Mouse (Mus musculus): ENCODE measurements at regions not wholly inside any gene's neighbourhood (a gene's known extent, or its start where the extent isn't known, plus 50 kb on each side); places are given as distances from the start of the nearest gene placed in this dataset.

DNA sequence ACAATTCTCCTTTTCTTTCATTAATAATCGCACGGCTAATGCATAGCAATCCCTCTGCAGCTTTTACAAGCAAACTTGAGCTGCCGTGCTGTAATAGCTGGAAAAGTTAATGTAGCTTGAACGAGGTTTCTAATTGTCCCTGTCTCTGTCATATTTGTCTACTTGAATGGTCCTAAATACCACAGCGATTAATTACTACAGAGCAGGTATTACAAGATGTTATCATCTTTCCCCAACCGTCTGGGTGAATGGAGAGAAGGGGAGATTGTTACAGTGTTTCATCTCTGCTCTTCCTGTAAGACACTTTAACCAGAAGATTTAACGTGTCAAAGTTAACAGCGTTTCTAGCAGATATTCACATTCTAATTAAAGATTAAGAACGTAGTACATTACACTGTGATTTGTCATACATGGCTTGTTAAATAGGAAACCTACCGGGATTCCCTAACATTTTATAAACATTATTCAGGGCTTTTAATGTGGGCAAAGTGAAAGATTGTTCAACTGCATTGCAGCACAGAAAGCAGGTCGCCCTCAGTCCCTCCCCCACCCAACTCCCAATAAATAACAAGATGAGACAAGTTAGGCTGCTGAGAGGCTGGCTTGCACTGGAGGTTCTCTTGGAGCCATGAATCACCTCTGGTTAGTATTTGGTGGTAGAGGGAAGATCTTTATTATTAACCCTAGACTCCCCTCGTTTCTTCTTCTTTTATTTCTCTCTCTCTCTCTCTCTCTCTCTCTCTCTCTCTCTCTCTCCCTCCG lies 436.2 kb upstream of the Pou3f3 start:
- Histone ChIP-seq H3K36me3 (ENCODE audit: control insufficient read depth, insufficient read depth, low read length) (no peaks in the 10 kb centered on the region), H3K4me1 (ENCODE audit: control insufficient read depth, insufficient read depth, low read length) (no peaks in the 10 kb centered on the region), H3K4me3 (no peak overlapping the region), H3K27ac (no peak overlapping the region), H3K27me3 (ENCODE audit: control insufficient read depth, insufficient read depth, low read length) (no peaks in the 10 kb centered on the region), H3K79me2 (replicated peaks; ENCODE audit: control insufficient read depth, insufficient read depth, low read length) (no peaks in the 10 kb centered on the region), H3K9ac (ENCODE audit: low read depth, low read length) (no peak overlapping the region)
- TF ChIP-seq EP300 (IDR thresholded peaks at IDR 0.05; ENCODE audit: insufficient read depth, low read depth, low read length) (no peak), CTCF (IDR thresholded peaks at IDR 0.05) (no peak), POLR2A (IDR thresholded peaks at IDR 0.05; ENCODE audit: insufficient read depth, low read depth, low read length) (no peak)
- intact Hi-C loops (cut with DNase I): no loop called here
- 66% methylated on average over 13 of the region's 13 CpGs for WGBS
- no peak for DNase-seq

DNA sequence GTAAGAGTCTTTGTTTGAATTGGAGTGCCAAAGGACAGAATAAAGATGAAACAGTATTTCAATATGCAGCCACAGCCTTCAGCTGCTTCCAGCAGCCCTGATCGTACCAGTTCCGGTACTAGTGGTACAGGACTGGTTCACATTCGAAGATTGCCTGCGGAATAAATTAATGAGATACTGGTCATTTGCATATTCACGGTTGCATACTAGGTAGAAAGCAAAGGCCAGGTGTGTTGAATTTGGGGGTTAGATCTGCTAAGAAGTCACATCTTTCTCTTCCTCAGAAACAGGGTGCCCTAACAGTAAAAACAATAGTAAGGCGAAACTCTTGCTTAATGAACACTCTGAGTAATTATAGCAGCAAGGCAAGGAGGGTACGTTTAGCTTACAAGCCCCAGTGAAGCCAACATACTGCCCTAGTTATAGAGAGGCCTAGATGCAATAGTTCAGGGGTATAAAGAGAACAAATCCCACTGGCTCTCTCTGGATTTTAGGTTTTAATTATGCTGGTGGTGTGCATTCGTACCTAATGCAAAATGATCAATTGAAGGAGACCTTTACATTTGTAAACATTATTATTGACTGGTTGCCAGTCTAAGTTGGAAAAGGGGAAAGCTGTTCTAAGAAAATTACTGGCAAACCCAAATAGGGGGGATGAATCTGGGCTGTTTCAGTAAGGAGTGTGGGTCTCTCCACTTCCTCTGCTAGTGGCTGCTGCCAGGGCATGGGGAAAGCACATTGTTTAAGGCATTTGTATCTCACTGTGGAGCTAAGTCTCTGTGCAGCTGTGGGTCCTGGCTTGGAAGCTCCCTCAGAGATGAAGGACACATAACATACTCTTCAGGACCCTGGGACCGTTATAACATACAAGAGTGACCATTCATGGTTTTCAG lies 435.3 kb upstream of the Pou3f3 start:
- 80% methylated on average over 9 of the region's 9 CpGs for WGBS
- Histone ChIP-seq H3K9ac (ENCODE audit: low read depth, low read length) (no peak overlapping the region), H3K36me3 (ENCODE audit: control insufficient read depth, insufficient read depth, low read length) (no peaks in the 10 kb centered on the region), H3K4me3 (no peak overlapping the region), H3K27ac (no peak overlapping the region), H3K27me3 (ENCODE audit: control insufficient read depth, insufficient read depth, low read length) (no peaks in the 10 kb centered on the region), H3K79me2 (replicated peaks; ENCODE audit: control insufficient read depth, insufficient read depth, low read length) (no peaks in the 10 kb centered on the region), H3K4me1 (ENCODE audit: control insufficient read depth, insufficient read depth, low read length) (no peaks in the 10 kb centered on the region)
- intact Hi-C loops (cut with DNase I): no loop called here
- TF ChIP-seq CTCF (IDR thresholded peaks at IDR 0.05): no peak
- no peak for TF ChIP-seq EP300 (IDR thresholded peaks at IDR 0.05; ENCODE audit: insufficient read depth, low read depth, low read length)
- no peak for TF ChIP-seq POLR2A (IDR thresholded peaks at IDR 0.05; ENCODE audit: insufficient read depth, low read depth, low read length)
- no peak for DNase-seq

DNA sequence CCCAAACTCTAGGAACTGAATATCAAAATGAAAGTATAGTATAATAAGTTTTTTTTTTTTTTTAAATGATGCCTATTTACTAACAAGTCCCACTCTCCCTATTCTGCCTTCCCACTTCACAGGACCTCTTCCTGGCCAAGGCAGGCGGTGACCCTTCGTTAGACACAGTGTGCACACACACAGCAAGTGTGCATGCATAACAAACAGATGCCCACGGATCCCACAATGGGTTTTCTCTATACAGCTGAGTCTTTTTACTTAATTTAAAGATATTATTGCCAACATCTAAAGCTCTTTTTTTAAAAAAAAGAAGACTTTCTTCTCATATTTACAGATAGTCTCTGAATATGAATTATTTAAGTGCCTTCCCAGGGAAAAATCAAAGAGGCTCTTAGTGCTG lies 434.5 kb upstream of the Pou3f3 start:
- WGBS: 84% methylated on average over 3 of the region's 3 CpGs
- H3K4me3 ChIP-seq: no peak overlapping the region
- H3K36me3 ChIP-seq (ENCODE audit: control insufficient read depth, insufficient read depth, low read length): no peaks in the 10 kb centered on the region
- H3K27ac ChIP-seq: no peak overlapping the region
- intact Hi-C loops (cut with DNase I): no loop called here
- H3K27me3 ChIP-seq (ENCODE audit: control insufficient read depth, insufficient read depth, low read length): no peaks in the 10 kb centered on the region
- no peaks in the 10 kb centered on the region for H3K79me2 ChIP-seq (replicated peaks; ENCODE audit: control insufficient read depth, insufficient read depth, low read length)
- no peak for DNase-seq
- H3K9ac ChIP-seq (ENCODE audit: low read depth, low read length): no peak overlapping the region
- no peak for TF ChIP-seq POLR2A (IDR thresholded peaks at IDR 0.05; ENCODE audit: insufficient read depth, low read depth, low read length)
- TF ChIP-seq EP300 (IDR thresholded peaks at IDR 0.05; ENCODE audit: insufficient read depth, low read depth, low read length): no peak
- TF ChIP-seq CTCF (IDR thresholded peaks at IDR 0.05): no peak
- no peaks in the 10 kb centered on the region for H3K4me1 ChIP-seq (ENCODE audit: control insufficient read depth, insufficient read depth, low read length)

DNA sequence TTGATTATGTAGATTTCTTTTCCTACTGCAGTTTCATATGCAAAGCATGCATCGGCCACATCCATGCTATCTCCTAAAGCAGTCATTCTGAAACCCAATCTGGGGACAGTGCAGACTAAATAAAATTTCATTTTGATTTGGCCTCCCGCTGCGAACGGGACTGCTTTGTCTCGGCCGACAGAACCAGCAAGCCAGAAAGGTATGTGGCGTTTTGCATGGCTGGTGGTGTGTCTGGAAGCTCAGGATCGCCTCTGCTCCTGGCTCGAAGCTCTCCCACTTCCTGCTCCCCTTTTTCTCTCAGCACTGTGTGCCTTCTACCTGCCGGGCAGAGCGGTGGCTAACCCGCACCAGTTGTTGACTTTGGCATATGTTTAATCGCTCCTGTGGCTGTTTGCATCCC lies 433.8 kb upstream of the Pou3f3 start:
- no peaks in the 10 kb centered on the region for H3K79me2 ChIP-seq (replicated peaks; ENCODE audit: control insufficient read depth, insufficient read depth, low read length)
- no peaks in the 10 kb centered on the region for H3K4me1 ChIP-seq (ENCODE audit: control insufficient read depth, insufficient read depth, low read length)
- 12% methylated on average over 13 of the region's 13 CpGs for WGBS
- no peak overlapping the region for H3K4me3 ChIP-seq
- no peak overlapping the region for H3K9ac ChIP-seq (ENCODE audit: low read depth, low read length)
- no peak for TF ChIP-seq EP300 (IDR thresholded peaks at IDR 0.05; ENCODE audit: insufficient read depth, low read depth, low read length)
- TF ChIP-seq POLR2A (IDR thresholded peaks at IDR 0.05; ENCODE audit: insufficient read depth, low read depth, low read length): no peak
- TF ChIP-seq CTCF (IDR thresholded peaks at IDR 0.05): no peak
- intact Hi-C loops (cut with DNase I): no loop called here
- H3K36me3 ChIP-seq (ENCODE audit: control insufficient read depth, insufficient read depth, low read length): no peaks in the 10 kb centered on the region
- no peaks in the 10 kb centered on the region for H3K27me3 ChIP-seq (ENCODE audit: control insufficient read depth, insufficient read depth, low read length)
- H3K27ac ChIP-seq: no peak overlapping the region
- no peak for DNase-seq

DNA sequence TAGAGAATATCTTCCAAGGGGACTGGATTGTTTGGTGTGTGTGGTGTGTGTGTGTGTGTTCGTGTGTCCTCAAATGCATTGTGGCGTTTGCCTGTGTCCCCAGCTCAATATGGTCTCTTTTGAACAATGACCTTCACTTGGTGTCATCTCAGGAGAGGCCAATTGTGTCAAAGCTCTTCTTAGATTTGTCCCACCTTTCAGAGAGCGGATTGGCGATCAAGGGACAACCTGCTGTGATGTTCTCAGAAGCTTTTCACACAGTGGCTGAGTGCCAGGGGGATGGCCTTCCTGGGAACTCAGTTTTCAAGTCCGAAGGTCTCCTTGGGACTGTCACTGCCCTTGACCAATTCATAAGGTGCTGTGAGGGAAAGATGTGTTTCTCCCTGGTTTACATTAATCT lies 433.0 kb upstream of the Pou3f3 start:
- intact Hi-C loops (cut with DNase I): no loop called here
- no peaks in the 10 kb centered on the region for H3K36me3 ChIP-seq (ENCODE audit: control insufficient read depth, insufficient read depth, low read length)
- no peaks in the 10 kb centered on the region for H3K27me3 ChIP-seq (ENCODE audit: control insufficient read depth, insufficient read depth, low read length)
- H3K79me2 ChIP-seq (replicated peaks; ENCODE audit: control insufficient read depth, insufficient read depth, low read length): no peaks in the 10 kb centered on the region
- DNase-seq: no peak
- TF ChIP-seq POLR2A (IDR thresholded peaks at IDR 0.05; ENCODE audit: insufficient read depth, low read depth, low read length): no peak
- no peak for TF ChIP-seq CTCF (IDR thresholded peaks at IDR 0.05)
- TF ChIP-seq EP300 (IDR thresholded peaks at IDR 0.05; ENCODE audit: insufficient read depth, low read depth, low read length): no peak
- H3K27ac ChIP-seq: no peak overlapping the region
- no peak overlapping the region for H3K4me3 ChIP-seq
- WGBS: 72% methylated on average over 5 of the region's 5 CpGs
- no peaks in the 10 kb centered on the region for H3K4me1 ChIP-seq (ENCODE audit: control insufficient read depth, insufficient read depth, low read length)
- no peak overlapping the region for H3K9ac ChIP-seq (ENCODE audit: low read depth, low read length)

DNA sequence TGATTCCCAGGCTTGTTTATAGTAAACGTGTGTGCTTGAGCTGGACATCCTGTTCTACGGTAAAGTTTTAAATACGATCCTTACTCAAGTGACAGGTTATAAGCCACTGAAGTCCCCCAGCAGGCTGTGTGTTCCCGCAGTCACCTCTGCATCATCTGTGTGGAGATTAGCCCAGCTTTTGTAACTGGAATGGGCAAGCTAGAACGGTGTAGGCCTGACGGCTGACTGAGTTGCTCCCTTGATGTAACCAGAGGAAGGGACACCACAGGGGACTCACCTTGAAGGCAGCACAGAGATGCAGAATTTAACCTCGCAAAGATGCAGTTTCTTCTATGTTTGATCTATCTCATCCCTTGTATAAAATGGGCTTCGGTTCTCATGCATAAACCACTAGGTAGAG lies 418.4 kb upstream of the Pou3f3 start:
- DNase-seq: no peak
- H3K4me1 ChIP-seq (ENCODE audit: control insufficient read depth, insufficient read depth, low read length): no peaks in the 10 kb centered on the region
- no peak overlapping the region for H3K27ac ChIP-seq
- H3K4me3 ChIP-seq: no peak overlapping the region
- WGBS: 67% methylated on average over 8 of the region's 8 CpGs
- TF ChIP-seq CTCF (IDR thresholded peaks at IDR 0.05) (no peak), POLR2A (IDR thresholded peaks at IDR 0.05; ENCODE audit: insufficient read depth, low read depth, low read length) (no peak), EP300 (IDR thresholded peaks at IDR 0.05; ENCODE audit: insufficient read depth, low read depth, low read length) (no peak)
- H3K9ac ChIP-seq (ENCODE audit: low read depth, low read length): no peak overlapping the region
- H3K79me2 ChIP-seq (replicated peaks; ENCODE audit: control insufficient read depth, insufficient read depth, low read length): no peaks in the 10 kb centered on the region
- intact Hi-C loops (cut with DNase I): no loop called here
- no peaks in the 10 kb centered on the region for H3K36me3 ChIP-seq (ENCODE audit: control insufficient read depth, insufficient read depth, low read length)
- no peaks in the 10 kb centered on the region for H3K27me3 ChIP-seq (ENCODE audit: control insufficient read depth, insufficient read depth, low read length)

Measured in heart, adult 2 months (tissue).